Mouse (Mus musculus) lung, embryonic 16.5 days (tissue): ENCODE measurements around the gene Cnppd1. TPM values are rescaled to one million over a fixed set of nuclear protein-coding genes. Genes with fewer than 3 reads are reported as not detected.

Source experiments
- ATAC-seq: fragments of 200-750 bp; cut with Nextera tagmentation; 2 replicates; pipeline ENCODE4 v1.8.0; 2017; ENCODE audit warnings: low read depth, mild to moderate bottlenecking, moderate library complexity
- H3K27ac ChIP-seq: fragments of 300-500 bp; sonication (generic); 2 replicates; pipeline ENCODE4 v1.5.1; 2014; ENCODE audit warnings: mild to moderate bottlenecking, control low read depth, low read length
- H3K27me3 ChIP-seq: fragments of 300-500 bp; sonication (generic); 2 replicates; pipeline ENCODE4 v1.6.1; 2014; ENCODE audit warnings: low read depth, low read length, mixed read lengths; ENCODE audit not compliant: control insufficient read depth, insufficient read depth
- H3K36me3 ChIP-seq: fragments of 300-500 bp; sonication (generic); 2 replicates; pipeline ENCODE4 v1.6.1; 2014; ENCODE audit warnings: low read length; ENCODE audit not compliant: control insufficient read depth, insufficient read depth
- H3K4me1 ChIP-seq: fragments of 300-500 bp; sonication (generic); replicated peaks from 2 replicates; pipeline ENCODE4 v1.6.1; 2014; ENCODE audit warnings: low read length, mixed read lengths; ENCODE audit not compliant: control insufficient read depth, insufficient read depth
- H3K4me2 ChIP-seq: fragments of 300-500 bp; sonication (generic); 2 replicates; pipeline ENCODE4 v1.6.1; 2014; ENCODE audit warnings: low read depth, low read length, control low read depth
- H3K4me3 ChIP-seq: fragments of 300-500 bp; sonication (generic); 2 replicates; pipeline ENCODE4 v1.5.1; 2014; ENCODE audit warnings: mild to moderate bottlenecking, low read length, control low read depth
- H3K9ac ChIP-seq: fragments of 300-500 bp; sonication (generic); 2 replicates; pipeline ENCODE4 v1.6.1; 2014; ENCODE audit warnings: low read length, control low read depth
- H3K9me3 ChIP-seq: fragments of 300-500 bp; sonication (generic); 2 replicates; pipeline ENCODE4 v1.6.1; 2016; ENCODE audit warnings: low read length; ENCODE audit not compliant: control insufficient read depth
- WGBS: fragments of 180-500 bp; shearing (Covaris S2); extraction: QIAGEN DNeasy Blood & Tissue Kit; methylation state at CpG from one replicate; pipeline ENCODE4 v1.1.7; 2014; 5-methylcytosine and 5-hydroxymethylcytosine counted together
- polyA plus RNA-seq: library from polyadenylated mRNA; unstranded; fragments of >200 nt; fragmentation: Nextera tagmentation; extraction: Ambion mirVana; gene quantifications from 2 replicates; pipeline ENCODE4 v1.2.1, GENCODE M21; 2015

Cnppd1 gene
- polyA plus RNA-seq, 1 experiment from 2014 or later: 44.8 TPM

- H3K9ac ChIP-seq: no peak overlapping the region
- H3K27me3 ChIP-seq: no peaks in the 10 kb centered on the region
- ATAC-seq: no peak
- H3K4me1 ChIP-seq: peaks cover 14% of the 10 kb centered on the region
- H3K4me3 ChIP-seq: no peak overlapping the region
- no peak overlapping the region for H3K4me2 ChIP-seq
- WGBS: 65% methylated on average over 4 of the region's 4 CpGs
- H3K9me3 ChIP-seq: 0 out of 2 replicates have a peak, but pooled peaks cover 2% of the 10 kb centered on the region
- H3K36me3 ChIP-seq: peaks cover 30% of the 10 kb centered on the region
- no peak overlapping the region for H3K27ac ChIP-seq
Observed at GRCm38 (mm10) chr1:75181377-75181870, 38.9 kb upstream of the Cnppd1 start.

GRCm38 (mm10) chr1:75180741-75181140, 38.2 kb upstream of the Cnppd1 start:
- no peaks in the 10 kb centered on the region for H3K27me3 ChIP-seq
- H3K4me3 ChIP-seq: peak overlapping the region; percentile 66
- peaks cover 14% of the 10 kb centered on the region for H3K4me1 ChIP-seq
- peak overlapping the region; percentile 97 for H3K4me2 ChIP-seq
- H3K9ac ChIP-seq: peak overlapping the region; percentile 39; the same call in 1 of the 2 replicates
- H3K9me3 ChIP-seq: 0 out of 2 replicates have a peak, but pooled peaks cover 2% of the 10 kb centered on the region
- peaks cover 23% of the 10 kb centered on the region for H3K36me3 ChIP-seq
- no peak for ATAC-seq
- WGBS: 29% methylated on average over 7 of the region's 7 CpGs
- no peak overlapping the region for H3K27ac ChIP-seq

- H3K9me3 ChIP-seq: 0 out of 2 replicates have a peak, but pooled peaks cover 2% of the 10 kb centered on the region
Observed at GRCm38 (mm10) chr1:75180105-75180590, 37.6 kb upstream of the Cnppd1 start, which contains the start of gene Abcb6. Gene Abcb6, minus strand, starts transcription at chr1:75180392.

GRCm38 (mm10) chr1:75179334-75180104, 37.0 kb upstream of the Cnppd1 start:
- H3K4me1 ChIP-seq: peaks cover 14% of the 10 kb centered on the region
- peak overlapping the region; percentile 66 for H3K4me3 ChIP-seq
- H3K36me3 ChIP-seq: peaks cover 12% of the 10 kb centered on the region
- WGBS: 4% methylated on average over 23 of the region's 23 CpGs
- peak overlapping the region; percentile 14; the same call in 1 of the 2 replicates for H3K27ac ChIP-seq
- H3K9ac ChIP-seq: peak overlapping the region; percentile 73
- H3K4me2 ChIP-seq: peak overlapping the region; percentile 97
- H3K27me3 ChIP-seq: no peaks in the 10 kb centered on the region
- H3K9me3 ChIP-seq: 0 out of 2 replicates have a peak, but pooled peaks cover 2% of the 10 kb centered on the region
- peak; percentile 43 for ATAC-seq

More at GRCm38 (mm10) chr1:75180105-75180590, 37.6 kb upstream of the Cnppd1 start, which contains the start of gene Abcb6:
- WGBS: under 1% methylated on average over 31 of the region's 31 CpGs
- Histone ChIP-seq H3K27me3 (no peaks in the 10 kb centered on the region), H3K4me2 (peak within 1 kb of the TSS; percentile 97), H3K36me3 (peaks cover 18% of the 10 kb centered on the region), H3K4me3 (peak within 1 kb of the TSS; percentile 66), H3K9ac (peak within 1 kb of the TSS; percentile 73), H3K27ac (peak within 1 kb of the TSS; percentile 14; the same call in 1 of the 2 replicates), H3K4me1 (peaks cover 14% of the 10 kb centered on the region)
- ATAC-seq: peak; percentile 92

- Histone ChIP-seq H3K4me3 (peak within 1 kb of the TSS; percentile 62), H3K27ac (peak within 1 kb of the TSS; percentile 75), H3K27me3 (no peaks in the 10 kb centered on the region), H3K9me3 (no peaks in the 10 kb centered on the region), H3K4me2 (peak within 1 kb of the TSS; percentile 71), H3K9ac (peak within 1 kb of the TSS; percentile 73), H3K36me3 (peaks cover 26% of the 10 kb centered on the region), H3K4me1 (peaks cover 10% of the 10 kb centered on the region)
- WGBS: under 1% methylated on average over 49 of the region's 59 CpGs
- ATAC-seq: peak; percentile 99
Observed at GRCm38 (mm10) chr1:75168472-75169464, 26.3 kb upstream of the Cnppd1 start, which contains the start of gene Zfand2b. Gene Zfand2b, plus strand, starts transcription at chr1:75168646.

GRCm38 (mm10) chr1:75168093-75168471, 25.6 kb upstream of the Cnppd1 start:
- H3K27ac ChIP-seq: peak overlapping the region; percentile 75
- WGBS: 5% methylated on average over 7 of the region's 7 CpGs
- H3K4me2 ChIP-seq: peak overlapping the region; percentile 71
- H3K9ac ChIP-seq: peak overlapping the region; percentile 73
- no peaks in the 10 kb centered on the region for H3K27me3 ChIP-seq
- peak; percentile 18 for ATAC-seq
- no peaks in the 10 kb centered on the region for H3K9me3 ChIP-seq
- H3K4me1 ChIP-seq: peaks cover 10% of the 10 kb centered on the region
- H3K36me3 ChIP-seq: peaks cover 22% of the 10 kb centered on the region
- H3K4me3 ChIP-seq: peak overlapping the region; percentile 62

GRCm38 (mm10) chr1:75160256-75160617, 17.7 kb upstream of the Cnppd1 start:
- WGBS: 68% methylated on average over 4 of the region's 4 CpGs
- no peak overlapping the region for H3K4me3 ChIP-seq

GRCm38 (mm10) chr1:75159540-75160255, 17.2 kb upstream of the Cnppd1 start:
- WGBS: 50% methylated on average over 5 of the region's 5 CpGs
- ATAC-seq: no peak
- Histone ChIP-seq H3K4me1 (no peaks in the 10 kb centered on the region), H3K36me3 (no peaks in the 10 kb centered on the region), H3K27me3 (no peaks in the 10 kb centered on the region), H3K9me3 (no peaks in the 10 kb centered on the region), H3K4me3 (no peak overlapping the region), H3K27ac (no peak overlapping the region), H3K9ac (no peak overlapping the region), H3K4me2 (no peak overlapping the region)

More at GRCm38 (mm10) chr1:75160256-75160617, 17.7 kb upstream of the Cnppd1 start:
- no peak overlapping the region for H3K9ac ChIP-seq
- ATAC-seq: no peak
- no peaks in the 10 kb centered on the region for H3K27me3 ChIP-seq
- H3K9me3 ChIP-seq: no peaks in the 10 kb centered on the region
- no peaks in the 10 kb centered on the region for H3K4me1 ChIP-seq
- H3K36me3 ChIP-seq: no peaks in the 10 kb centered on the region
- no peak overlapping the region for H3K4me2 ChIP-seq
- H3K27ac ChIP-seq: no peak overlapping the region
